Mouse (Mus musculus): ENCODE measurements at regions not wholly inside any gene's neighbourhood (a gene's known extent, or its start where the extent isn't known, plus 50 kb on each side); places are given as distances from the start of the nearest gene placed in this dataset.

DNA sequence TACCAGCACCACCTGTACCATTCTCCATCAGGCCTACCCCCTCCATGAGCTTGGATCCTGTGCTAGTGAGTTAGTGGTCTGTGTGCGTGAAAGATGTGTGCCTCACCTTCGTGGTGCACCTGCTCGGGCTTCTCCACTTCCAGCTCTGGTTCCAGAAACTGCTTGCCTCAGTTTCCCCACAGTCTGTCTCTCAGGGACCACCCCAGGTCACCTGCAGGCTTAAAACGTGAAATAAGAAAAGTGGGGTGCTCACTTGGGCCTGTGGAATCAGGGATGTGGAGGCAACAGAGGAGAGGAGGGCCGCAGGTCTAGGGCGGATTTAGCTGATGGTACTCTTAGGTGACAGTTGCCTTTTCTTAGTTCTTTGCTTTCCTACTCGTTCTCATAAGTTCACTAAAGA is 186.0 kb downstream of the Irx2 start:
- Histone ChIP-seq H3K36me3 (no peaks in the 10 kb centered on the region), H3K4me1 (no peaks in the 10 kb centered on the region), H3K4me3 (replicated peaks) (no peak overlapping the region), H3K27me3 (peaks cover 54% of the 10 kb centered on the region), H3K4me2 (no peak overlapping the region), H3K9me3 (replicated peaks) (no peaks in the 10 kb centered on the region), H3K27ac (no peak overlapping the region), H3K9ac (no peak overlapping the region)
- ATAC-seq (replicated peaks; ENCODE audit: low FRiP score): no peak
- 54% methylated on average over 7 of the region's 7 CpGs for WGBS

DNA sequence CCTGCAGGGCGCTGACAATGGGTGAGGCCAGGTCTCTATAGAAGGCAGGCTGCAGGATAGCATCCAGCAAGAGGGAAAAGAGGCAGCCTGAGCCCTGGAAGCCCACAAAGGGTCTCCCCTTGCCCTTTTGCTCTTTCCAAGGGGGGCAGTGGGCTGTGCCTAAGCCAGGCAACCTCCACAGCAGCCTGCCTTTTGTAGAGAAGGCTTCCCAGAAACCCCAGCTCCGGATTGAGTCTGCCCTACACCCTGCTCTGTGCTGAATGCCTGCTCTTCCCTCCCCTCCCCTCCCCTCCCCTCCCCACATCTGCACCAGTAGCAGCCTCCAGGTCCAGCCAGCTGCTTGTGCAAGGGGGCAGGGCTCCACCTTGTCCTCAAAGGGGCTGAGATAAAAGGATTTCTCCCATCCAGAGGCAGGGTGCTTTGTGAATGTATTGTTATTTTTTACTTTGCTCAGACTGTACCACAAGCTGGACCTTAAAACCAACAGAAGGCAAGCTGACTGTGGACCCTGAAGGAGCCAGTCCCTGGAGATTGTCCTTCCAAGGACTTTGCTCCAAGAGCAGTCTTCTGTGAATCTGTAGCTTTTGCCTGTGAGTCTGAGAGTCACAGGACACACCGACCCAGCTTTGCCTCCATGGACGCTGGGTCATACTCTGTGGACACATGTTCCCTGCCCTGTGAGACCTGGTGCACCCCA is 186.8 kb downstream of the Irx2 start:
- Histone ChIP-seq H3K4me3 (replicated peaks) (no peak overlapping the region), H3K9ac (no peak overlapping the region), H3K9me3 (replicated peaks) (no peaks in the 10 kb centered on the region), H3K36me3 (no peaks in the 10 kb centered on the region), H3K4me1 (no peaks in the 10 kb centered on the region), H3K27ac (no peak overlapping the region), H3K4me2 (no peak overlapping the region), H3K27me3 (peaks cover 54% of the 10 kb centered on the region)
- 12% methylated on average over 4 of the region's 4 CpGs for WGBS
- ATAC-seq (replicated peaks; ENCODE audit: low FRiP score): no peak

DNA sequence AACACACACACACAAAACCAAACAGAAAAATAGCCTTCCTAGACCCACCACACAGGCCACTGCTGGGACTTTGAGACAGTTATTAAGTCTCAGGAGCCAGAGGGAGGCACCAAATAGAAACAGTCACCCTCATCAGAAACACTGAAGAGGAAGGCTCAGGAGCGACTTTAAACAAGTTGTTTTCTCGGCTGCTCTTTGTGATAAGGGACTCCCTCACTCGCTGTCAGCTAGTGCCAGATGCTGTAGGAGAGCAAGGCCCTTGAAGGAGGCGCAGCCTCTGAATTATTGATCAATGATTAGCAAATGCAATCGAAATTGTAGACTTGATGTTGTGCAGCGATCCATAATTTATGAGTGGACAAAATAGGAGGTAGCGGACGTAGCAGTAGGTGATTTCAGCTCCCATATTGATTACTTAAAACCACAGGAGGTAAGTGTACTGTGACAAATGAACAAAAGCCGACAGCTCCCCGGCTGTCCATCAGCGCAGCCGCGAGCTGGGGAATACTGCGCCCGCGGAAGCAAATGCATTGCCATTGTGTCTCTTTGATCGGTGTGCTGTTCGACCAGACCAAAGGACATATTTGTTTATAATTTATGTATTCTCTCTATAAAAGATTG is 187.4 kb downstream of the Irx2 start:
- H3K9ac ChIP-seq: no peak overlapping the region

DNA sequence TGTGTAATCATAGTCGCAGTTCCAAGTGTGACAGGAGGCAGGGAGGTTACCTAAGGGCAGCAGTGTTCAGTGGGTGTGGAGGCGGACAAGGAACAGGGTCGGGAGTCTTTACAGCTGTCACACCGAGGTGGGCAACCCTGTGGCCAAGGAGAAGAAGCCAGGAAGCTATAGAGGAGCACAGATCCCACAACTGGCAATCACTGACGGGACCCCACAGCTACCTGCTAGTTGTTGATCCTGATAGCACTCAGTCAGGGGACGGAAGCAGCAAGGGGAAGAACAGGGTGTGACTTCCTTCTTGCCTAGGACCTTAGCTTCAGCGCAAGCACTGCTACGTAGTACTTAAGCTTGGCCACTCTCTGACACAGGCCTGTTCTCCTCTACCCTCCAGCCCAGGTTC is 188.2 kb downstream of the Irx2 start:
- 5% methylated on average over 8 of the region's 8 CpGs for WGBS
- Histone ChIP-seq H3K4me2 (no peak overlapping the region), H3K9me3 (replicated peaks) (no peaks in the 10 kb centered on the region), H3K36me3 (no peaks in the 10 kb centered on the region), H3K27me3 (peaks cover 59% of the 10 kb centered on the region), H3K4me1 (no peaks in the 10 kb centered on the region), H3K27ac (no peak overlapping the region), H3K9ac (no peak overlapping the region), H3K4me3 (replicated peaks) (no peak overlapping the region)
- no peak for ATAC-seq (replicated peaks; ENCODE audit: low FRiP score)

More for the DNA sequence above, 187.4 kb downstream of the Irx2 start:
- H3K4me2 ChIP-seq: no peak overlapping the region
- peaks cover 54% of the 10 kb centered on the region for H3K27me3 ChIP-seq
- no peaks in the 10 kb centered on the region for H3K9me3 ChIP-seq (replicated peaks)
- no peak overlapping the region for H3K27ac ChIP-seq
- no peaks in the 10 kb centered on the region for H3K36me3 ChIP-seq
- H3K4me1 ChIP-seq: no peaks in the 10 kb centered on the region
- no peak for ATAC-seq (replicated peaks; ENCODE audit: low FRiP score)
- 5% methylated on average over 18 of the region's 18 CpGs for WGBS
- H3K4me3 ChIP-seq (replicated peaks): no peak overlapping the region

DNA sequence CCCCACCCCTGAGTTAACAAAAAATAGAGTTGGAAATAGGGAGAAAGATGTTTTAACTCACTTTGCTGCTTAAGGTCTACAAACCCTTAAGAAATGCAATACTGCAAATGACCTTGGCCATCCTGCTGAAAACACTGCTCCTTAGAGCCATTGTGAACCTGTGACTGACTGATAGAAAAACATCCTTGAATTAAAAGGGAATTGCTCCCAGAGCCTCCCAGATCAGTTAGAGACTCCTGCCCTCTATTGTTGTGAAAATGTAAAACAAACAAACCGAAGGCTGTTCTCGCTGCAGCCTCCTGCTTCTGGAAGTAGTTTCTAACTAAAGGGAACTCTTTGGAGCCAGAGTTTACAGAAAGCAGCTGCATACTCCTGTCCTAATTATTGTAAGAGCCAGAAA is 188.9 kb downstream of the Irx2 start:
- H3K9ac ChIP-seq: no peak overlapping the region
- WGBS: 3% methylated on average over 2 of the region's 2 CpGs
- no peak for ATAC-seq (replicated peaks; ENCODE audit: low FRiP score)
- peaks cover 61% of the 10 kb centered on the region for H3K27me3 ChIP-seq
- H3K4me2 ChIP-seq: no peak overlapping the region
- no peak overlapping the region for H3K4me3 ChIP-seq (replicated peaks)
- H3K36me3 ChIP-seq: no peaks in the 10 kb centered on the region
- no peaks in the 10 kb centered on the region for H3K4me1 ChIP-seq
- H3K27ac ChIP-seq: no peak overlapping the region
- H3K9me3 ChIP-seq (replicated peaks): no peaks in the 10 kb centered on the region

DNA sequence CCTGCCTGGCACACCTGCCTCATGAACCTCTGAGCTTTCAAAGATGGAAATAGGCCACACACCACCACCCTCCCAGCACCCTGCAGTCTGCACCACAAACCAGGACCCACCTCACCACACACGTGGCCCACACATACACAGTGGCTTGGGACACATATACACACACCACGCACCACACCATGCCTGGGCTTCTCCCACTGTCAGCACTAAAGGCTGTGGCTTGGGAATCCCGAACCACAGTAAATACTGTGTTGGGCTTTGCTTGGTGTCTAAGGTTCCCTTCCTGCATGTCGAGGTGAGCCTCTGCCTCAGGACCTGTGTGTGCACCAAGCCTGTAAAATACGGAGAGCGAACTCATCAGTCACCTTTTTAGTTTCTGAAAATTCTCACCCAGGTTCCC is 189.3 kb downstream of the Irx2 start:
- no peaks in the 10 kb centered on the region for H3K4me1 ChIP-seq
- no peak overlapping the region for H3K4me3 ChIP-seq (replicated peaks)
- H3K9me3 ChIP-seq (replicated peaks): no peaks in the 10 kb centered on the region
- H3K27me3 ChIP-seq: peaks cover 62% of the 10 kb centered on the region
- H3K9ac ChIP-seq: no peak overlapping the region
- no peak overlapping the region for H3K4me2 ChIP-seq
- WGBS: 5% methylated on average over 6 of the region's 6 CpGs
- ATAC-seq (replicated peaks; ENCODE audit: low FRiP score): no peak
- H3K36me3 ChIP-seq: no peaks in the 10 kb centered on the region
- H3K27ac ChIP-seq: no peak overlapping the region

DNA sequence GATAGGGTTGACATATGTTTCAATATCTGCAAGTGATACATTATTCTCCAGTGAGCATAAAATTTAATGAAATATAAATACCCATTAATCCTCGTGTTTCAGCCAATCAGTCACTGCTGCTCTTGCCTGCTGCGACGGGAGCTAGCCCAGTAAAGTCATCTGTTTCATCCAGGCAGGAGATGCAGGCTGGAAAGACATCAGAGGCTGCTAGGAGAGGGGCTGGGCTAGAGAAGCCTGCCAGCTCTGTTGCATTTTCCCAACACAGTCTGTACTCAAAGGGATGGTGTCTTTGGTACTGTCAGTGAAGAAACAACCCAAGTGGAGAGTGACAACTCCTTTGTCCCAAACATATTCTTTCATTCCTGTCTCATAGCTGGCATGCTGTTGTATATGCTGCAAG is 198.0 kb downstream of the Irx2 start:
- H3K27ac ChIP-seq: no peak overlapping the region
- ATAC-seq (replicated peaks; ENCODE audit: low FRiP score): no peak
- H3K4me3 ChIP-seq (replicated peaks): no peak overlapping the region
- peaks cover 41% of the 10 kb centered on the region for H3K27me3 ChIP-seq
- 31% methylated on average over 3 of the region's 3 CpGs for WGBS
- no peaks in the 10 kb centered on the region for H3K9me3 ChIP-seq (replicated peaks)
- H3K4me1 ChIP-seq: no peaks in the 10 kb centered on the region
- no peaks in the 10 kb centered on the region for H3K36me3 ChIP-seq
- H3K4me2 ChIP-seq: no peak overlapping the region
- H3K9ac ChIP-seq: no peak overlapping the region

DNA sequence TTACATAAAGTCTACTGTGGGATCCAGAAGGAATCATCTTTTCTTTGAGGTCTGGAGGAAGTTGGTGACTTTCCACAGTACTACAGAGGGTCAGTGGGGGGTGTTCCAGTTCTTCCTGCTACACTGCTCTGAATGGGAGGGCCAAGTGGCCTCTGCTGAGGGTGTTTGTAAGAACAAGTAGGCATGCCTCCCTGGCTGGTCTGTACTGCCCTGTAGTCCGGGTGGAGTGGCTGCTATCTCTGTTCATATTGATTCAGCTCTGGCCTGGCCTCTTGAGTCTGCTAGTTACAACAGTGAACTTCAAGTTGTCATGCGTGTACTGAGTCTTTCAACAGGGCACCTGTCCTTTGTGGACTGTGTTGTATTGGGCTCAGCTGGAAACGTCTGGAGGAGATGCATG is 200.7 kb downstream of the Irx2 start:
- no peaks in the 10 kb centered on the region for H3K9me3 ChIP-seq (replicated peaks)
- WGBS: 82% methylated on average over 3 of the region's 3 CpGs
- no peak overlapping the region for H3K4me3 ChIP-seq (replicated peaks)
- ATAC-seq (replicated peaks; ENCODE audit: low FRiP score): no peak
- peaks cover 29% of the 10 kb centered on the region for H3K27me3 ChIP-seq
- no peak overlapping the region for H3K9ac ChIP-seq
- no peak overlapping the region for H3K27ac ChIP-seq
- no peaks in the 10 kb centered on the region for H3K4me1 ChIP-seq
- no peaks in the 10 kb centered on the region for H3K36me3 ChIP-seq
- H3K4me2 ChIP-seq: no peak overlapping the region

DNA sequence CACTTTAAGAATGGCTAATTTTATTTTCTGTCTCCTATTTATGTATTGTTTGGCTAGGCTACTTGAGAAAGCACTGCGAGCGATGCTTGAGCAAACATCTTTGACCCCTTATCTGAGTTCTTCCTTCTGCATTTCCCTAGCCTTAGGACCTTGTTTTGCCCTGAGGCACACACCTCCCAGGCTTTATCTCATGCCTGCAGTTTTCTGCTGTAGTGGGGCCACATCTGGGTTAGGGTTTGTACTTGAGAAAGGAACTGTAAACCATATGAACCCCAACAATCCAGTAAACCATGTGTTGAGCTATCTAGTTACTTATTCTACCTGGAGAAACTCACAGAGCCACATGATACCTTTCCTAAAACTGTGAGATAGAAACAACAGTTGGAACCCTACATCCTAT is 204.7 kb downstream of the Irx2 start:
- H3K4me2 ChIP-seq: no peak overlapping the region
- H3K4me1 ChIP-seq: no peaks in the 10 kb centered on the region
- no peak overlapping the region for H3K9ac ChIP-seq
- H3K4me3 ChIP-seq (replicated peaks): no peak overlapping the region
- H3K27me3 ChIP-seq: peaks cover 12% of the 10 kb centered on the region; the same call in 1 of the 2 replicates
- H3K27ac ChIP-seq: no peak overlapping the region
- 83% methylated on average over 2 of the region's 2 CpGs for WGBS
- no peaks in the 10 kb centered on the region for H3K9me3 ChIP-seq (replicated peaks)
- no peak for ATAC-seq (replicated peaks; ENCODE audit: low FRiP score)
- no peaks in the 10 kb centered on the region for H3K36me3 ChIP-seq

DNA sequence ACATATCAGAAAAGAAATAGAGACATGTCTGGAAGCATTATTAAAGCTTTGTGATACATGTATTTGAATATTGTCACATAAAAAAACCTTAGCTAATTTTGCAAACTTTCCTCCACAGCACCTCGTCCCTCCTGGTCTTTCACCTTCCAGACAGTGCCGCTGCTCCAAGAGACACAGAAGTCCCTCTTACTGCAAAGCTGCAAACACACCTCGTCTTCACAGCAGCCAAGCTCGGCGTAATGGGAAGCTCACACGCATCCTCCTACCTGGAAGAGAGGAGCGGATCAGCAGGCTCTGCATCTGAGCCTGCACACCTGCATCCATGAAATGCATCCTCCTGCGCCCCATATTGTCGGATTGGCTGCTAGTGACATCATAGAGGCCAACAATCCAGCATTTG is 208.4 kb downstream of the Irx2 start:
- no peaks in the 10 kb centered on the region for H3K4me1 ChIP-seq
- 82% methylated on average over 9 of the region's 9 CpGs for WGBS

DNA sequence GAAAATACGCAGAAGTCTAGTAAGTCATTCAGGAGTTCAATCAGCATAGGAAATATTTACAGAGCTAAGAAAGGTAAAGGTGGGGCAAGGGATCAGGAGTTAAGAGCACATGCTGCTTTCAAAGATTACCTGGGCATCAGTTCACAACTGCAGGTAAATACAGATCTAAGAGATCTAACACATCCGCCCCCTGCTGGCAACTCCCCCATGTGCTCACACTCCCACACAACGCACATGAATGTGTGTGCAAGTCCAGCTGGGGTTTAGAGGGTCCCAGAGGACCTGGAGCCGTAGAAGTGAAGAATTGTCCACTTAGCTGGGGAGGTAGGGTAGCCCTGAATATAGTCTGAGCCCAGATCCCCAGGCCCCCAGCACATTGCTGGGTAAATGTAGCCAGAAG is 219.5 kb downstream of the Irx2 start:
- no peaks in the 10 kb centered on the region for H3K36me3 ChIP-seq
- no peak overlapping the region for H3K4me3 ChIP-seq (replicated peaks)
- no peak overlapping the region for H3K27ac ChIP-seq

More for the DNA sequence above, 208.4 kb downstream of the Irx2 start:
- Histone ChIP-seq H3K36me3 (no peaks in the 10 kb centered on the region), H3K27ac (no peak overlapping the region), H3K9me3 (replicated peaks) (no peaks in the 10 kb centered on the region), H3K4me3 (replicated peaks) (no peak overlapping the region), H3K9ac (no peak overlapping the region), H3K27me3 (no peaks in the 10 kb centered on the region), H3K4me2 (no peak overlapping the region)
- no peak for ATAC-seq (replicated peaks; ENCODE audit: low FRiP score)

DNA sequence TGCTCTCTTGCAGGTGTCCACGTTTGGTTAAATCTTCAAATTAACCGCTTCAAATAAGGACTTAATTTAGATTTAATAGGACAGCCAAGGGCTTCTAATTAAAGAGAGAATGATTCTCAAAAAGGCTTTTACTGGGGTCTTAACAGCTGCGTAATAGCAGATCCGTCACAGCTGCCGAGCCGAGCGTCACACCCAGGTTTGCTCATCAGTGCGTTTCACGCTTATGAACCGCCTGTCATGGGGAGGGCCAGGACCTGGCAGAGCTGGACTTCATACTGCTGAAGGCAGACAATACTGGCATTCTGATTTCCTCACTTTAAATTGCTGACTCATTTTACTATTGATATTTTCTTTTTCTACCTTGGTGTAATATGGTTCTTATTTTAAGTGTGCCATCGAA is 221.2 kb downstream of the Irx2 start:
- no peak overlapping the region for H3K4me2 ChIP-seq
- H3K4me3 ChIP-seq (replicated peaks): no peak overlapping the region
- 66% methylated on average over 11 of the region's 11 CpGs for WGBS
- no peaks in the 10 kb centered on the region; the same call in 1 of the 2 replicates for H3K27me3 ChIP-seq
- no peaks in the 10 kb centered on the region for H3K4me1 ChIP-seq
- H3K9me3 ChIP-seq (replicated peaks): no peaks in the 10 kb centered on the region
- no peak for ATAC-seq (replicated peaks; ENCODE audit: low FRiP score)
- H3K9ac ChIP-seq: no peak overlapping the region
- no peak overlapping the region for H3K27ac ChIP-seq
- no peaks in the 10 kb centered on the region for H3K36me3 ChIP-seq

More for the DNA sequence above, 219.5 kb downstream of the Irx2 start:
- no peaks in the 10 kb centered on the region for H3K27me3 ChIP-seq
- H3K4me1 ChIP-seq: no peaks in the 10 kb centered on the region
- 63% methylated on average over 4 of the region's 4 CpGs for WGBS
- H3K4me2 ChIP-seq: no peak overlapping the region
- no peak for ATAC-seq (replicated peaks; ENCODE audit: low FRiP score)
- no peak overlapping the region for H3K9ac ChIP-seq
- no peaks in the 10 kb centered on the region for H3K9me3 ChIP-seq (replicated peaks)

DNA sequence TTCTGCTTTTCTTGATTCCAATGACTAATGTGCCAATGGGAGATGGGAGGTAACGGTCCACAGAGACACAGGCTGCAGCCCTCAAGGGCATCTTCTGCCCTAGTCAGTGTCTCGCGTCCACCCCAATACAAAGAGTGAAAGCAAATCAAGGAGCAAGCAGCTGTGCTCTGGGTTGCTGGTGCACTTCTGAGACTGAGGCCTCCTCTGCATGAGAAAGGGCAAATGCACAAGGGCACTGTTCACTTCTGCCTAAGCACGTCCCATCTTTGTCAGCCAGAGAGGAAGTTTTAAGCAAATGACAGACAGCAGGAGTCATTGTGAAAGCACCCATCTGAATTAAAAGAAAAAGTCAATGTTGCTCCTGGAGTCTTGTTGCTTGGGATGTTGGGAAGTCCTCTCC is 224.3 kb downstream of the Irx2 start:
- 71% methylated on average over 4 of the region's 4 CpGs for WGBS

More for the DNA sequence above, 224.3 kb downstream of the Irx2 start:
- Histone ChIP-seq H3K9me3 (replicated peaks) (no peaks in the 10 kb centered on the region), H3K27me3 (no peaks in the 10 kb centered on the region; the same call in 1 of the 2 replicates), H3K27ac (no peak overlapping the region), H3K36me3 (no peaks in the 10 kb centered on the region), H3K4me3 (replicated peaks) (no peak overlapping the region), H3K9ac (no peak overlapping the region), H3K4me2 (no peak overlapping the region), H3K4me1 (no peaks in the 10 kb centered on the region)
- no peak for ATAC-seq (replicated peaks; ENCODE audit: low FRiP score)

All from kidney, embryonic 15.5 days (tissue).